Mouse (Mus musculus) heart, embryonic 13.5 days (tissue): Measurements from ENCODE around the gene F12. TPM values are rescaled to one million over a fixed set of nuclear protein-coding genes. Genes with fewer than 3 reads are reported as not detected.

ENCODE experiments used
- ATAC-seq: fragments of 200-750 bp; cut with Nextera tagmentation; 2 replicates; pipeline ENCODE4 v1.8.0; 2017; ENCODE audit warnings: moderate TSS enrichment; ENCODE audit not compliant: insufficient number of reproducible peaks, low FRiP score, low TSS enrichment; ENCODE audit errors: extremely low read depth
- H3K27ac ChIP-seq: fragments of 300-500 bp; sonication (generic); replicated peaks from 2 replicates; pipeline ENCODE4 v1.5.1; 2015; ENCODE audit warnings: moderate library complexity, mild to moderate bottlenecking, inconsistent platforms
- H3K27me3 ChIP-seq: fragments of 300-500 bp; sonication (generic); replicated peaks from 2 replicates; pipeline ENCODE4 v1.6.1; 2015; ENCODE audit warnings: mild to moderate bottlenecking, inconsistent platforms
- H3K36me3 ChIP-seq: fragments of 300-500 bp; sonication (generic); 2 replicates; pipeline ENCODE4 v1.6.1; 2015; ENCODE audit warnings: mild to moderate bottlenecking, inconsistent platforms
- H3K4me1 ChIP-seq: fragments of 300-500 bp; sonication (generic); 2 replicates; pipeline ENCODE4 v1.6.1; 2015; ENCODE audit warnings: inconsistent platforms
- H3K4me2 ChIP-seq: fragments of 300-500 bp; sonication (generic); 2 replicates; pipeline ENCODE4 v1.6.1; 2015; ENCODE audit warnings: inconsistent platforms, mild to moderate bottlenecking, moderate library complexity
- H3K4me3 ChIP-seq: fragments of 300-500 bp; sonication (generic); 2 replicates; pipeline ENCODE4 v1.5.1; 2015; ENCODE audit warnings: moderate library complexity, mild to moderate bottlenecking, inconsistent platforms
- H3K9ac ChIP-seq: fragments of 300-500 bp; sonication (generic); 2 replicates; pipeline ENCODE4 v1.6.1; 2015; ENCODE audit warnings: inconsistent platforms, mild to moderate bottlenecking, moderate library complexity
- H3K9me3 ChIP-seq: fragments of 300-500 bp; sonication (generic); 2 replicates; pipeline ENCODE4 v1.6.1; 2016; ENCODE audit warnings: inconsistent platforms
- WGBS: fragments of 180-500 bp; shearing (Covaris S2); methylation state at CpG from one replicate; pipeline ENCODE4 v1.1.7; 2015; ENCODE audit warnings: mixed read lengths; 5-methylcytosine and 5-hydroxymethylcytosine counted together
- polyA plus RNA-seq: library from polyadenylated mRNA; unstranded; fragments of >200 nt; fragmentation: Nextera tagmentation; extraction: Ambion mirVana; gene quantifications from 2 replicates; pipeline ENCODE4 v1.2.1, GENCODE M21; 2015

F12 gene
- polyA plus RNA-seq, 1 experiment from 2014 or later: 0.28 TPM

GRCm38 (mm10) chr13:55408546-55409120 lies 18.0 kb downstream of the F12 start:
- Histone ChIP-seq H3K4me3 (no peak overlapping the region), H3K9me3 (no peaks in the 10 kb centered on the region)
- no peak for ATAC-seq

GRCm38 (mm10) chr13:55407341-55407740 lies 19.3 kb downstream of the F12 start:
- Histone ChIP-seq H3K9me3 (no peaks in the 10 kb centered on the region), H3K36me3 (no peaks in the 10 kb centered on the region), H3K4me3 (no peak overlapping the region), H3K27ac (no peak overlapping the region), H3K27me3 (peaks cover 96% of the 10 kb centered on the region), H3K4me1 (no peaks in the 10 kb centered on the region), H3K9ac (no peak overlapping the region), H3K4me2 (no peak overlapping the region)
- no peak for ATAC-seq
- 63% methylated on average over 4 of the region's 4 CpGs for WGBS

More at GRCm38 (mm10) chr13:55408546-55409120, 18.0 kb downstream of the F12 start:
- Histone ChIP-seq H3K27me3 (peaks cover 96% of the 10 kb centered on the region), H3K4me1 (no peaks in the 10 kb centered on the region), H3K36me3 (no peaks in the 10 kb centered on the region), H3K27ac (no peak overlapping the region), H3K9ac (no peak overlapping the region), H3K4me2 (no peak overlapping the region)
- WGBS: 70% methylated on average over 19 of the region's 19 CpGs

- no peak for ATAC-seq
- H3K4me2 ChIP-seq: no peak overlapping the region
- 57% methylated on average over 13 of the region's 13 CpGs for WGBS
- no peaks in the 10 kb centered on the region for H3K36me3 ChIP-seq
- no peak overlapping the region for H3K27ac ChIP-seq
- no peak overlapping the region for H3K4me3 ChIP-seq
- H3K4me1 ChIP-seq: no peaks in the 10 kb centered on the region
- H3K9ac ChIP-seq: peak overlapping the region; percentile 0; the same call in 1 of the 2 replicates
- no peaks in the 10 kb centered on the region for H3K9me3 ChIP-seq
- H3K27me3 ChIP-seq: peaks cover 97% of the 10 kb centered on the region
Observed at GRCm38 (mm10) chr13:55405783-55406390, 20.7 kb downstream of the F12 start.

- no peaks in the 10 kb centered on the region for H3K9me3 ChIP-seq
- H3K4me1 ChIP-seq: no peaks in the 10 kb centered on the region
- no peak overlapping the region; the same call in 1 of the 2 replicates for H3K4me2 ChIP-seq
- ATAC-seq: no peak
- no peaks in the 10 kb centered on the region for H3K36me3 ChIP-seq
- H3K4me3 ChIP-seq: no peak overlapping the region
- WGBS: 12% methylated on average over 11 of the region's 11 CpGs
- no peak overlapping the region for H3K27ac ChIP-seq
- H3K9ac ChIP-seq: peak overlapping the region; percentile 0; the same call in 1 of the 2 replicates
- H3K27me3 ChIP-seq: peaks cover 97% of the 10 kb centered on the region
Observed at GRCm38 (mm10) chr13:55404853-55405782, 21.5 kb downstream of the F12 start.

GRCm38 (mm10) chr13:55403935-55404852 lies 22.4 kb downstream of the F12 start:
- Histone ChIP-seq H3K4me2 (no peak overlapping the region), H3K4me3 (no peak overlapping the region), H3K36me3 (no peaks in the 10 kb centered on the region), H3K4me1 (no peaks in the 10 kb centered on the region), H3K9ac (no peak overlapping the region), H3K9me3 (no peaks in the 10 kb centered on the region), H3K27ac (no peak overlapping the region), H3K27me3 (peaks cover 97% of the 10 kb centered on the region)
- no peak for ATAC-seq
- 67% methylated on average over 15 of the region's 15 CpGs for WGBS

- Histone ChIP-seq H3K36me3 (no peaks in the 10 kb centered on the region), H3K27me3 (peaks cover 94% of the 10 kb centered on the region), H3K27ac (no peak overlapping the region), H3K4me1 (no peaks in the 10 kb centered on the region), H3K4me3 (no peak overlapping the region), H3K9me3 (no peaks in the 10 kb centered on the region), H3K9ac (no peak overlapping the region), H3K4me2 (no peak overlapping the region)
- 75% methylated on average over 7 of the region's 7 CpGs for WGBS
- ATAC-seq: no peak
Observed at GRCm38 (mm10) chr13:55403266-55403665, 23.3 kb downstream of the F12 start.

- H3K36me3 ChIP-seq: no peaks in the 10 kb centered on the region
- H3K27ac ChIP-seq: no peak overlapping the region
- H3K9me3 ChIP-seq: no peaks in the 10 kb centered on the region
- H3K27me3 ChIP-seq: peaks cover 75% of the 10 kb centered on the region
- H3K4me1 ChIP-seq: no peaks in the 10 kb centered on the region
- 76% methylated on average over 1 of the region's 1 CpGs for WGBS
- no peak overlapping the region for H3K9ac ChIP-seq
- no peak overlapping the region for H3K4me2 ChIP-seq
- no peak overlapping the region for H3K4me3 ChIP-seq
- ATAC-seq: no peak
Observed at GRCm38 (mm10) chr13:55400039-55400346, 26.6 kb downstream of the F12 start.

GRCm38 (mm10) chr13:55399300-55400038 lies 27.1 kb downstream of the F12 start:
- no peak overlapping the region for H3K4me2 ChIP-seq
- no peaks in the 10 kb centered on the region for H3K9me3 ChIP-seq
- H3K27me3 ChIP-seq: peaks cover 76% of the 10 kb centered on the region
- no peaks in the 10 kb centered on the region for H3K36me3 ChIP-seq
- no peaks in the 10 kb centered on the region for H3K4me1 ChIP-seq
- no peak for ATAC-seq
- no peak overlapping the region for H3K4me3 ChIP-seq
- 55% methylated on average over 5 of the region's 5 CpGs for WGBS
- no peak overlapping the region for H3K9ac ChIP-seq
- H3K27ac ChIP-seq: no peak overlapping the region

- H3K27ac ChIP-seq: no peak within 1 kb of the TSS
- 56% methylated on average over 1 of the region's 1 CpGs for WGBS
- no peaks in the 10 kb centered on the region for H3K9me3 ChIP-seq
- no peak for ATAC-seq
- no peak within 1 kb of the TSS for H3K4me3 ChIP-seq
- no peak within 1 kb of the TSS for H3K4me2 ChIP-seq
- H3K36me3 ChIP-seq: no peaks in the 10 kb centered on the region
- peaks cover 69% of the 10 kb centered on the region for H3K27me3 ChIP-seq
- no peaks in the 10 kb centered on the region for H3K4me1 ChIP-seq
- no peak within 1 kb of the TSS for H3K9ac ChIP-seq
Observed at GRCm38 (mm10) chr13:55398088-55398487, 28.5 kb downstream of the F12 start, which contains the start of gene Slc34a1. Gene Slc34a1, plus strand, starts transcription at chr13:55398187.

- Histone ChIP-seq H3K9me3 (0 out of 2 replicates have a peak, but pooled peaks cover 3% of the 10 kb centered on the region), H3K4me2 (no peak overlapping the region), H3K27ac (no peak overlapping the region), H3K4me3 (no peak overlapping the region), H3K9ac (no peak overlapping the region), H3K27me3 (peaks cover 23% of the 10 kb centered on the region), H3K4me1 (no peaks in the 10 kb centered on the region), H3K36me3 (no peaks in the 10 kb centered on the region)
- 70% methylated on average over 4 of the region's 4 CpGs for WGBS
- no peak for ATAC-seq
Observed at GRCm38 (mm10) chr13:55392933-55393332, 33.7 kb downstream of the F12 start.
